Mouse (Mus musculus): Measurements from ENCODE around the gene Nr0b2.
A peak's percentile ranks its signal among the peaks of the same experiment; 100 is the strongest.

- TF ChIP-seq POLR2A (IDR thresholded peaks at IDR 0.05; ENCODE audit: borderline replicate concordance, control insufficient read depth, low read depth, low read length), result no peak
- peak; percentile 93 for TF ChIP-seq CTCF (IDR thresholded peaks at IDR 0.05; ENCODE audit: control insufficient read depth, insufficient read depth, low read length)
Observed at GRCm38 (mm10) chr4:133592570-133592969, 39.4 kb downstream of the Nr0b2 start.
